Mouse (Mus musculus) CD4-positive naive resting alpha-beta T cell, adult 76 days (primary cell): ENCODE data around the gene Ell2. TPM values are rescaled to one million over a fixed set of nuclear protein-coding genes. Genes with fewer than 3 reads are reported as not detected.

ENCODE experiments used
- total RNA-seq: library from RNA; stranded (reverse); gene quantifications from one replicate; pipeline ENCODE4 v1.2.4, GENCODE M21; 2023

Gene Ell2
- 14.8 TPM for total RNA-seq

DNA sequence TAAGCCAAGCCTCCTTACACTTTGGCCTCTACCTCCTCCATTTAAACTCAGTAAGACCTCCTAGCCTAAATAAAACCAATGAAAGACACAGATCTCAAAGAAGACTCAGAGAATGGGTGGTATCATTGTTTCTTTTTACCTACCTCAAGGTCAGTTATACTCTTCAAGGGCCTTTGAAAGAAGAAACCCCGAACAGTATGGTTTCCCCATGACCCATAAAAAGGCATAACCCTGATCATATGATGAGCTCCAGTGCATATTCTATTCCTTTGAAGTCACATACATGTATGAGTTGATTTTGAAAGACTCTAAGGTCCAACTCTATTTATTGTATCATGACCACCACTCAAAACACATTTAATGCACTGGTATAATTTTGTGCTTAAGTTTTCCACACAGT is at the start of gene Ell2:
Gene Ell2, plus strand, starts transcription at position 301 of the 400 bp plus-strand sequence.

Other genes starting within 250 kb of the Ell2 start
- 12.4 TPM for gene Glrx, start 133.1 kb downstream of the Ell2 start, total RNA-seq
- not detected for gene Rhobtb3, start 237.2 kb downstream of the Ell2 start, total RNA-seq